Mouse (Mus musculus) CH12.LX (cell line): ENCODE measurements around the gene Spata25. TPM values are rescaled to one million over a fixed set of nuclear protein-coding genes. Genes with fewer than 3 reads are reported as not detected.

Experiments
- DNase-seq: peaks from one replicate; pipeline ENCODE4 v3.0.0-alpha.2; 2013; ENCODE audit errors: extremely low read depth
- H3K27ac ChIP-seq: 2 replicates; pipeline ENCODE4 v1.5.1; 2012; ENCODE audit warnings: low read depth, mild to moderate bottlenecking, control low read depth, moderate library complexity; ENCODE audit not compliant: insufficient read depth
- H3K27me3 ChIP-seq: replicated peaks from 2 replicates; pipeline ENCODE3; 2012; ENCODE audit warnings: inconsistent platforms
- H3K36me3 ChIP-seq, 2 experiments: replicated peaks in 1 of 2; 2 replicates each; pipeline versions ENCODE3 to v1.6.1; 2012; ENCODE audit warnings: inconsistent platforms in 1 of 2, low read length in 1 of 2, mild to moderate bottlenecking in 1 of 2, mixed read lengths in 1 of 2, moderate library complexity in 1 of 2; ENCODE audit not compliant: control insufficient read depth in 1 of 2, insufficient read depth in 1 of 2
- H3K4me1 ChIP-seq, 2 experiments: 2 replicates each; pipeline ENCODE4 v1.6.1; 2012; ENCODE audit warnings: inconsistent platforms in 1 of 2, moderate library complexity in 1 of 2; ENCODE audit not compliant: insufficient read depth in 2 of 2, control insufficient read depth in 1 of 2
- H3K4me2 ChIP-seq: 2 replicates; pipeline ENCODE4 v1.6.1; 2012; ENCODE audit warnings: low read depth, mild to moderate bottlenecking, control low read depth; ENCODE audit not compliant: poor library complexity, insufficient read depth, severe bottlenecking
- H3K4me3 ChIP-seq, 3 experiments: fragments of 150-350 bp in 1 of 3; sonication (generic) in 1 of 3; replicated peaks in 1 of 3; 2 replicates each; pipeline versions ENCODE3 to v1.5.1; 2011 to 2012; ENCODE audit warnings: low read depth in 2 of 3, low read length in 2 of 3, mild to moderate bottlenecking in 2 of 3, moderate library complexity in 2 of 3, control low read depth in 1 of 3, improper control_type of control experiment in 1 of 3, inconsistent platforms in 1 of 3, mixed read lengths in 1 of 3; ENCODE audit not compliant: poor library complexity in 1 of 3
- H3K79me2 ChIP-seq: replicated peaks from 2 replicates; pipeline ENCODE4 v1.6.1; 2012; ENCODE audit warnings: mild to moderate bottlenecking, moderate library complexity; ENCODE audit not compliant: control insufficient read depth, poor library complexity, insufficient read depth, severe bottlenecking; ENCODE audit errors: extremely low read depth
- H3K9ac ChIP-seq: 2 replicates; pipeline ENCODE4 v1.6.1; 2012; ENCODE audit warnings: low read depth, mild to moderate bottlenecking, control low read depth, moderate library complexity; ENCODE audit not compliant: insufficient read depth
- H3K9me3 ChIP-seq: replicated peaks from 2 replicates; pipeline ENCODE3; 2012; ENCODE audit warnings: low read length, inconsistent platforms, mixed read lengths
- BHLHE40 ChIP-seq: IDR thresholded peaks from 2 replicates; pipeline ENCODE4 v1.6.1; 2011; ENCODE audit warnings: mild to moderate bottlenecking, low read depth, low read length, improper control_type of control experiment
- CHD2 ChIP-seq: IDR thresholded peaks from 2 replicates; pipeline ENCODE4 v1.6.1; 2011; ENCODE audit warnings: low read length, improper control_type of control experiment
- EP300 ChIP-seq: IDR thresholded peaks from 2 replicates; pipeline ENCODE4 v1.6.1; 2011; ENCODE audit warnings: low read length, improper control_type of control experiment
- ETS1 ChIP-seq: conservative IDR thresholded peaks from 2 replicates; pipeline ENCODE4 v1.6.1; 2012; ENCODE audit warnings: low read depth, mild to moderate bottlenecking, inconsistent platforms, low read length, improper control_type of control experiment, moderate library complexity
- IRF4 ChIP-seq: IDR thresholded peaks from 2 replicates; pipeline ENCODE4 v1.6.1; 2014; ENCODE audit warnings: low read depth, mild to moderate bottlenecking, inconsistent platforms, low read length, improper control_type of control experiment
- JUND ChIP-seq: conservative IDR thresholded peaks from 2 replicates; pipeline ENCODE4 v1.6.1; 2011; ENCODE audit warnings: low read depth, low read length, improper control_type of control experiment
- KAT2A ChIP-seq: IDR thresholded peaks from 2 replicates; pipeline ENCODE4 v1.6.1; 2012; ENCODE audit warnings: low read length, improper control_type of control experiment, inconsistent platforms; ENCODE audit not compliant: insufficient replicate concordance
- MAX ChIP-seq: IDR thresholded peaks from 2 replicates; pipeline ENCODE4 v1.6.1; 2011; ENCODE audit warnings: low read length, improper control_type of control experiment
- MAZ ChIP-seq: IDR thresholded peaks from 2 replicates; pipeline ENCODE4 v1.6.1; 2012; ENCODE audit warnings: low read depth, mild to moderate bottlenecking, inconsistent platforms, low read length, improper control_type of control experiment, moderate library complexity
- MEF2A ChIP-seq: IDR thresholded peaks from 2 replicates; pipeline ENCODE4 v1.6.1; 2014; ENCODE audit warnings: low read depth, mild to moderate bottlenecking, inconsistent platforms, low read length, improper control_type of control experiment, borderline replicate concordance
- MXI1 ChIP-seq: IDR thresholded peaks from 2 replicates; pipeline ENCODE4 v1.6.1; 2011; ENCODE audit warnings: mild to moderate bottlenecking, low read depth, low read length, improper control_type of control experiment
- MYC ChIP-seq: IDR thresholded peaks from 2 replicates; pipeline ENCODE4 v1.6.1; 2011; ENCODE audit warnings: low read depth, mild to moderate bottlenecking, improper control_type of control experiment, low read length
- NELFE ChIP-seq: IDR thresholded peaks from 2 replicates; pipeline ENCODE4 v1.6.1; 2011; ENCODE audit warnings: low read depth, low read length, improper control_type of control experiment
- POLR2AphosphoS2 ChIP-seq: IDR thresholded peaks from 2 replicates; pipeline ENCODE4 v1.6.1; 2011; ENCODE audit warnings: low read depth, low read length, improper control_type of control experiment
- RAD21 ChIP-seq: IDR thresholded peaks from 2 replicates; pipeline ENCODE4 v1.6.1; 2011; ENCODE audit warnings: low read depth, mild to moderate bottlenecking, low read length, improper control_type of control experiment, moderate library complexity
- RCOR1 ChIP-seq: conservative IDR thresholded peaks from 2 replicates; pipeline ENCODE4 v1.6.1; 2012; ENCODE audit warnings: low read depth, mild to moderate bottlenecking, inconsistent platforms, low read length, improper control_type of control experiment
- SIN3A ChIP-seq: IDR thresholded peaks from 2 replicates; pipeline ENCODE4 v1.6.1; 2012; ENCODE audit warnings: low read length, improper control_type of control experiment, inconsistent platforms
- SMC3 ChIP-seq: IDR thresholded peaks from 2 replicates; pipeline ENCODE4 v1.6.1; 2011; ENCODE audit warnings: low read depth, low read length, improper control_type of control experiment
- TCF12 ChIP-seq: IDR thresholded peaks from 2 replicates; pipeline ENCODE4 v1.6.1; 2014; ENCODE audit warnings: low read depth, mild to moderate bottlenecking, inconsistent platforms, low read length, improper control_type of control experiment
- UBTF ChIP-seq: IDR thresholded peaks from 2 replicates; pipeline ENCODE4 v1.6.1; 2012; ENCODE audit warnings: low read depth, mild to moderate bottlenecking, inconsistent platforms, low read length, improper control_type of control experiment, moderate library complexity
- USF1 ChIP-seq: IDR thresholded peaks from 2 replicates; pipeline ENCODE4 v1.6.1; 2014; ENCODE audit warnings: low read depth, mild to moderate bottlenecking, inconsistent platforms, low read length, improper control_type of control experiment
- ZNF384 ChIP-seq: IDR thresholded peaks from 2 replicates; pipeline ENCODE4 v1.6.1; 2012; ENCODE audit warnings: low read depth, low read length, improper control_type of control experiment, inconsistent platforms
- dilution Hi-C: fragments of 300-500 bp; cut with MboI; formaldehyde crosslinking; loops from 2 replicates; pipeline ENCODE4 v1.14.3; 2020; ENCODE audit warnings: low sequenced_read_pairs; ENCODE audit not compliant: extremely low pct_unique_long_range_greater_than_20kb, extremely low pct_ligation_motif_present
- in situ Hi-C: fragments of 300-500 bp; cut with MboI; formaldehyde crosslinking; loops from 3 replicates; pipeline ENCODE4 v1.14.3; 2019; ENCODE audit warnings: low sequenced_read_pairs, low pct_ligation_motif_present, low pct_unique_long_range_greater_than_20kb, mixed read lengths
- polyA plus RNA-seq: library from polyadenylated mRNA; unstranded; fragments of >175 nt; gene quantifications from 2 replicates; pipeline ENCODE4 v1.2.1, GENCODE M21; 2012; ENCODE audit warnings: low read depth; ENCODE audit not compliant: insufficient read length
- total RNA-seq, 2 experiments: library from RNA; depleted of rRNA; stranded (reverse); fragments of 300-350 nt in 1 of 2; fragments of >200 nt in 1 of 2; gene quantifications; 2 replicates each; pipeline ENCODE4 v1.2.3; 2012 to 2014

Spata25 gene
- total and polyA plus RNA-seq, 3 experiments, result not detected

GRCm38 (mm10) chr2:164829090-164829489, 753 bp upstream of the Spata25 start:
- Histone ChIP-seq H3K27ac (no peak overlapping the region), H3K36me3 (peaks cover 31 to 45% of the 10 kb centered on the region in 2 experiments), H3K4me3 (no peak overlapping the region), H3K79me2 (no peaks in the 10 kb centered on the region; the same call in 1 of the 2 replicates), H3K27me3 (peaks cover 1% of the 10 kb centered on the region), H3K9me3 (no peaks in the 10 kb centered on the region), H3K4me2 (no peak overlapping the region), H3K4me1 (peaks cover 8 to 50% of the 10 kb centered on the region in 2 experiments)
- dilution Hi-C loops (no loop called here), in situ Hi-C loops (no loop called here)
- DNase-seq, result no peak
- TF ChIP-seq IRF4, result no peak
- no peak for TF ChIP-seq CHD2
- TF ChIP-seq MXI1, result no peak
- no peak for TF ChIP-seq USF1
- TF ChIP-seq MYC, result no peak
- TF ChIP-seq MAZ, result no peak
- TF ChIP-seq MAX, result no peak
- no peak for TF ChIP-seq TCF12
- TF ChIP-seq ETS1, result no peak
- no peak for TF ChIP-seq BHLHE40
- TF ChIP-seq JUND, result no peak
- no peak for TF ChIP-seq RCOR1
- TF ChIP-seq ZNF384, result no peak
- TF ChIP-seq UBTF, result no peak
- no peak for TF ChIP-seq EP300
- TF ChIP-seq NELFE, result no peak
- TF ChIP-seq, all 38 proteins: peak for 0
- no peak overlapping the region for H3K9ac ChIP-seq

DNA sequence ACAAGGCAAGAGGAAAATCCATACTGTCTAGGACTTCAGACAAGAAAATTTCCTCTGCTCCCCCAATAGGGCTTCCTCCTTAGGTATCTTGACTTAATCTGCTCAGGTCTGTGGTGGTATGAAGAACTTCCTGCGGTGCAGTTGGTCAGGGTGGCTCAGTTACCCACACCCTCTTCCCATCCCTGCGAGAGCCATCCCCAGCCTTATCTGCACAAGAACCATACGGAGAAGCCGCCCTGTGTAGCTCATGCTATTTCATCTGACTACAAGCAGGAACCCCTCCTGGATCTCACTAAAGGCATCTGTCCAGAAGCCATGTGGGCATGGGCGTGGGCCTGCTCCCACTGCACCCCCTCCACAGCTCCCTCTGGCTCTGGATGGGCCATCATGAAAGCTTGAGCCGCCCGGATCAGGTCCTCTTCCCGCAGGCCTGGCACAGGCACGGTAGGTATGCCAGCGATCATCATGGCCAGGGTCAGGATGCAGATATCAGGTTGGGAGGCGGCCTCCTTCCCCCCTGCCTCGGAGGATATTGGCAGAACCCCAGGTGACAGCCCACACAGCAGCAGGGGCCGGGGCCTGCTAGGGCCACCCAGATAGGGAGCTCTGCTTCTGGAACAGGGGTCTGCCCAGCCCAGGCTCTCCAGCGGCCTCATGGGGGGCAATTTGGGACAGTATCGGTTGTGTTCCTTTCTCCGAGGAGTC, 1.0 kb downstream of the Spata25 start:
- Histone ChIP-seq H3K27me3 (no peaks in the 10 kb centered on the region), H3K4me1 (peaks cover 5 to 55% of the 10 kb centered on the region in 2 experiments), H3K36me3 (peaks cover 31 to 45% of the 10 kb centered on the region in 2 experiments), H3K4me2 (no peak overlapping the region), H3K27ac (no peak overlapping the region), H3K9me3 (no peaks in the 10 kb centered on the region), H3K9ac (no peak overlapping the region), H3K79me2 (no peaks in the 10 kb centered on the region; the same call in 1 of the 2 replicates), H3K4me3 (no peak overlapping the region)
- in situ Hi-C loops, result no loop called here
- DNase-seq, result no peak
- TF ChIP-seq KAT2A (no peak), JUND (no peak), POLR2AphosphoS2 (no peak), BHLHE40 (no peak), MEF2A (no peak), SMC3 (no peak), TCF12 (no peak), RAD21 (no peak), SIN3A (no peak), NELFE (no peak)
- dilution Hi-C loops, result no loop called here
